Mouse (Mus musculus) gastrocnemius, postnatal 14 days (tissue): ENCODE results near the gene Mrps18b. TPM values are rescaled to one million over a fixed set of nuclear protein-coding genes. Genes with fewer than 3 reads are reported as not detected.
A peak's percentile ranks its signal among the peaks of the same experiment; 100 is the strongest.

ENCODE experiments used
- DNase-seq: peaks from one replicate; pipeline ENCODE4 v3.0.0; 2021; ENCODE audit warnings: mixed read lengths
- intact Hi-C: fragments of 180-260 bp; cut with DNase I; formaldehyde crosslinking; loops from one replicate; pipeline ENCODE4 v1.15.1; 2025; ENCODE audit warnings: low total_unique reads
- total RNA-seq, 2 experiments: library from RNA; stranded (reverse); gene quantifications; 2 replicates each; pipeline ENCODE4 v1.2.3; 2021

The Mrps18b gene
- total RNA-seq, 2 experiments from 2014 or later = 51.6 to 51.9 TPM

DNA sequence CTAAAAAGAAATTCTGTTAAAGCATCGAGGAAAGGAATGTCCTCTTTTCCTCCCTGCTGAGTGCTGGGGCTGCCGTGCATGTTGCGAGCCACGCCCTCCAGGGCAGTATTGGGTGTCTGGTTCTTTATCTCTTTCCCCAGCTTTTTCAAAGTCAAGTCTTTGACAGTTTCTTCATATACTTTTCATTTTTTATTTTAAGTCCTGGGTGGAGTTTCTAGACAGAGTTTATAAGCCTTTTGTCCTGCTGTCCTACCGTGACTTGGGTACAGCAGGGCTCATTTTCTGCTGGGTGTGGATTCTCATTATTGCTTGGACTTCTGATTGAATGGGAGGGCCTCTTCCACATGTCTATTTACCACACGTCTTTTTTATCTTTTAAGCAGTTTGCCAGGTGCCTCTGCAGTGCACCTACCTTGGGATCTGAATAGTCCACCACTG lies 3.7 kb upstream of the Mrps18b start:
- intact Hi-C loops = no loop called here

DNA sequence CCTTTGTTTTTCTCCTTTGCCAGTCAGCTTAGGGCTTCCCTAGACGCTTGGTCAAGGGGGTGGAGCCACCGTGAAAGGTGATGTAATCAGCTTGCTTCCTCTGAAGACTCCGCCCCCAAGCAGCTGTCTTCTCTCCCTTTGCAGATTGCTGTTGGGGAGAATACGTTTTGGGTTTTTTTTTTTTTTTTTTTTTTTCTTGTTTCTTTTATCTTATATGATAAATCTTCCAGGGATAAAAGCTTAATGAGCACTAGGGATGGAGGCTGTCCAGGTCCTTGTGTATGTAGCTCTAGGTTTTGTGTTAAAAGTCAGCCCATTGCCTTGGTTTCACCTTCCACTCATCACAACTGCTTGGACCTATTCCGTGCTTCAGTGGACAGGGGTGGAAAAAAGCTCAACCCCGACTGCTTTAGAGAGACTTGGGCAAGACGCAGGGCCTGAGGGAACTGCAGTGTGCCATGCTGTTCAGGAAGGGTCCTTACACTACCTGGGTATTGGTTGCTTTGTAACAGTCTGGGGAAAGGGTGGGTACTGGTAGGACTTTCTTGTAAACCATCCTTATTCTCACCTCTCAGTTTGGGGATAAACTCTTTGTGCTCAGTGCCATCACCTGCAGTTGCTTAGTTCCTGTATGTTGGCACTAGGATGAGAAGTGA lies 3.0 kb upstream of the Mrps18b start:
- peak; percentile 95 for DNase-seq
- intact Hi-C loops = no loop called here

More for the DNA sequence above, 3.7 kb upstream of the Mrps18b start:
- no peak for DNase-seq

DNA sequence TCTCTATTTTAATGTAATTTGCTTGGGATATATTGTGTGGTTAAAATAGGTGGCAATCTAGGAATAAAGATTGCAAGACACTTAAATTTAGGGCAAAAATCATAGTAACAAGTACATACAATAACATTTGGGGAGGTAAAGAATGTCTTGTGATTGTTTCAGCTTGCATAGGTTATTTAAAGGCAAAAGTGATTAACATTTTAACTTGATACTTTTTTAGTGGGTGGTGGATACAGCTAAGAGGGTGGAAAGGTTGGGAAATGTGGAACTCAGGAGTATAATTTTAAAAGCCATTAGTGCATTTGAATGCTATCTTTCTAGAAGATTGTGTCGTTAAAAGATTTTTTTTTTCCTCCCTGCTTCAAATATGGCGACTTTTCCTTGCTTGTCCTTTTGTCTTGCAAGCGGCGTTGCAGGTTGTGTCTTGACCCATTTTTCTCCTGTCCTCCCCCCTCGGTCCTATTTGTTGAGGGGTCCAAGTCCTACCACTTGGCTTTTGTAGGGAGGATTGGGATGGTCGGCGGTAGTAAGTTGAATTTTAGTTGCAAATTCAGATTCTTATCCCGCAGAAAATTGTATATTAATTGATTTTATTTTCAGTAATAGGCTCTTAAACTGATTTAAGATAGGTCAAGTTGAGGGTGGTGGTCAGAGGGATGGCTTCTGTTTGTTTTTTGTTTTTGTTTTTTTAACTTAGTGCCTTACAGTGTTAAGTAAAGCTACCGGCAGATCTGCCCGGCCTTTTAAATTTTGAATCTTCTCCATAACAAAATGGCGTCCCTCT lies 2.3 kb upstream of the Mrps18b start:
- no peak for DNase-seq
- intact Hi-C loops = no loop called here

DNA sequence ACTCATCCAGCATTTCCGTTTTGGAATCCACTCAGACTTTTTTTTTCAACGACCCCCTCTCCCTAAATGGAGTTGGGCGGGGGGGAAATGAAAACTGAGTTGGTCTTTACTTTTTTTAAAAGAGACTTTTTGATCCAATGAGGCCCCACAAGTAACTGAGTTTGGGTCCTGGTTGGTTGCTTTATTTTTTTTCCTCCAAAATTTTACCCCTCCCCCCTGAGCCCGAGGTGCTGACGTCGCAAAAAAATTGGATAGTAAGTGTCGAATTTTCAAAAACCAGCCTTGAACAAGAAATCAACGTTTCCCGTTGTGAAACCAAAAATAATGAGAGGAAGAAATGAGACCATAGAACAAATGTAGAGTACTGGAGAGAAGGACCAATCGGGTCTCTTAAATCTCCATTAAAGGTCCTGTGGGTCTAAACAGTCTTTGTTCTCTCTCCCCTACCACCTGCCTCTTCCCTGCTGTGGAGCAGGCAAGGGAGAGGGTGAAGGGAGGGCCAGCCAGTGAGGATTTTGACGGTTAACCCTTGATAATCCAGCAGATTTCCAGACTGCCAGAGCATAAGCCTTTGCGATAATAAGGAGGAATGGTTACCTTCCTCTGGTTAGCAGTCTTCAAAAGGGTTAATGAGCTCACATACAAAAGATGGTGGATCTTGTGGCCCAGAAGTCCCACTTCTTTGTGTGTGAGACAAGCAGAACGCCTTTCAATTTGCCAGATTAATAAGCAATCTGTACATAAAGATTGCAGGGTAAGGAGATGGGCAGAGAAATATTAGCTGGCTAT lies 1.5 kb upstream of the Mrps18b start:
- intact Hi-C loops = no loop called here
- peak; percentile 28 for DNase-seq

DNA sequence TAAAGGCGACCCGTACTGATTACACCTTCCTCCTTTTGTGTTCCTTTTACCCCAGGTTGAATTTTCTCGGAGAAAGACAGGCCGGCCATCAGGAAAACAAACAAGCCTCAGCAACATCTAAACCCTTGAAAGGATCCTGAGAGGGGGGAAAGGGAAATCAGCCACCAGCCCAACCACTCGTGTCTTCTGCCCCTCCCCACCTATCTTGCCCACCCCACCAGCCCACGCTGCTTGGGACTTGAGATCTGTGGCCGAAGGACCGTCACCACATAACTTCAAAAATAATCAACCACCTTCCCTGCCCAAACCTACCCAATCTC lies 914 bp upstream of the Mrps18b start:
- intact Hi-C loops = no loop called here

DNA sequence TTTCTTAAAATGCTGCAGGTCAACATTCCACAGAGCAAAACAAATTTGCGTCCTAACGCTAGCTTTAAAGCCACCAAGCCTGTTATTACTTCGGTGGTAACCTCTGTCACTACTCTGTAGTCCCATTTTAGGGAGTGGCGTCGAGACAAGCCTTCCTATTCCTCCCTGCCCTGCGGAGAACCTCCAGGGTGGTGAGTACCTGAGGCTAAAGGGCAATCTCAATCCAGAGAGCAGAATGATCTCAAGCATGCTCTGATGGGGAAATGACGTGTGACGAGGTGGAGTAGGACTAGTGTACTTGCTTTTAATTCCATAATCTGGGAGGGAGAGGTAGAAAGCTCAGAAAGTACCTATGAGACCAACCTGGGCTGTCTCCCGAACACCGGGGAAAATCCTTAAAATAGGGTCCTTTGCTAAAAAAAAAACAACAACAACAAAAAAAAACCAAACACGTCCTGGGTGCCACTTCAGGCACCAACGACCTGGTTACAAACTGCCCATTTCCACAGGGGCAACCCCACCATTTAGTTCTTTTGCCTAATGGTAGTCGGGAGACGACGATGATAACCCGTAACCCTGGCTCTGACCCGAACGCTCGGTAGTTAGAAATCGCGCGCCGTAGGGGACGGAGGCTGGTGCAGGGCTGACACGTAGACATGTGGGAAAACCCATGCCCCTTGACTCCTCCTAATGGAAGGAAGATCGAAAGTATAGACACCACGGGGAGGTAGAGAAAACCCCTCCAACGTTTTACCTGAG lies 472 bp downstream of the Mrps18b start:
- DNase-seq = no peak
- intact Hi-C loops = no loop called here

More for the DNA sequence above, 914 bp upstream of the Mrps18b start:
- no peak for DNase-seq

DNA sequence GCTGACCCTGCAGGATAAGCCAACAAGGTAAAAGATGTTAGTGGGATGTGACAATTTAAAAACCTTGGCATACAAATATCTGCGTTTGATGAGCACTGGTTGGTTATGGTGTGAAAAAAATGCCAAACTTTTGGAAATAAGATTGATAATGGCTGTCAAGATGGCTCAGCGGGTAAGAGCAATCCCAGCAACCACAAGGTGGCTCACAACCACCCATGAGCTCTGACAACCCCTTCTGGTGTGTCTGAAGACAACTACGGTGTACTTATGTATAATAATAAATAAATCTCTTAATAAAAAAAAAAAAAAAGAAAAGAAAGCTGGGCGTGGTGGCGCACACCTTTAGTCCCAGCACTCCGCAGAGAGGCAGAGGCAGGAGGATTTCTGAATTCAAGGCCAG lies 1.2 kb downstream of the Mrps18b start:
- DNase-seq = no peak
- intact Hi-C loops = no loop called here

DNA sequence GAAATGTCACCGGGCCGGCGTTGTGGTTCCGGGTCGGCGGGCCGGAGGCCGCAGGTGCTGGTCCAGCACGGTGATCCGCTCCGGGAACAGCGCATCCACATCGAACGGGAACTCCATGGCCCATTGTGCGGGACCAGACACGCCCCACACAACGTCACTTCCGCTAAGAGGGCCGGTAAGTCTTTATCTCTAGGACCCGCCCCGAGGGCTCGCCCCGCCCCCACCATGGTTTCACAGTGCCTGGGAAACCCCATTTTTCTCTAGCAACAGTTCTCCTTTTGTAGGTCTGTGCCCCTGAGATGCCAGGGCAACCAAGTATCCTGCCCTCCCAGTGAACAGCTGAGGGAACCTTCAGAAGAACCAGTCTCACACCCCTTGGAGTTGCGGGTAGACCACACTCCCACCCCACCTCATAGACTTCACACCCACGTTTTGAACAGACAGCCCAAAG lies 6.2 kb downstream of the Mrps18b start, which contains the start of gene Atat1:
Gene Atat1 (minus strand): TSS at position 157 of the 451 bp plus-strand sequence.
- peak; percentile 96 for DNase-seq
- intact Hi-C loops = no loop called here

DNA sequence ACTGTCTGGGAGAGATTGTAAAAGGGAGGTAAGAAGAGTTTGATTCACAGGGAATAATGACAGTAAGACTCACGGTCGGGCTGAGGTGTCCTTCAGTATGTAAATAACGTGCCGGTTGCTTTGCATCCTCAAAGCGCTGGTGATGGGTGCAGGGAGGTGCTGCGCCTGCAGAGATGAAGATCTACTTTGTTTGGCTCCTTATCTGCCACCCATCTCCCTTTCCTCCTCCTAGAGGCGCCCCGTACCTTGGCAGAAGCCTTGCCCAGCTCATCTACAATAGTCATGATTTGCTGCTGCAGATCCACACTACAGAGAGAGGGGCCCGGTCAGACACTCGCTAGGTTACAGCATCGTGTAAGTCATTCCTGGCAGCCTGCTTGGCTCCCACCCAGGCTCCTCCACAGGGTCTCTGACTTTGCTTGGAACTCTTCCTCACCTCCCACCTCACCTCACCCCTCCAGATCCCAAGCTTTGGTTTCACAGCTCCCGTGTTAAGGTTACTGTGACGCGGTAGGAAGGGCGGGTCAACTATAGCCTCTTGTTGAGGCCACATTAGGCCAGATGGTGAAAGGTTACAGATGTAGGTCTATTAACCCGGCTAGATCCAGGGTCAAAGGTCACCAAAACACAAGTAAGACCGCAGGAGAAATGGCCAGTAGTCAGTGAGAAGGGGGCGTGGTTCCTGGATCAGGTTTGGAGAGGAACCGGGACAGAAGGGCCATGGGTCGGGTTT lies 6.8 kb downstream of the Mrps18b start:
- intact Hi-C loops = no loop called here
- peak; percentile 26 for DNase-seq

DNA sequence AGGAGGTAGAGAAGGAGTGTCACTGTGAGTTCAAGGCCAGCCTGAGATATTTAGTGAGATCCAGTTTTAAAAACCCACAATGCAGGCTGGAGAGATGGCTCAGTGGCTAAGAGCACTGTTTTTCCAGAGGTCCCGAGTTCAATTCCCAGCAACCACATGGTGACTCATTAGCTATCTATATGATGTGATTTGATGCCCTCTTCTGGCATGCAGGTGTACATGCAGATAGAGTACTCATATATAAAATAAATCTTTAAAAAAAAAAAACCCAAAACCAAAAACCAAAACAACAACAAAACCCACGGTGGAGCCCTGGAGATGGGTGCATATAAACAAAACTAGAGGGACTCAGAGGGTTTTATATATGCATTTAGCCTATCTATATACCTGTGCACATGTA lies 8.6 kb downstream of the Mrps18b start:
- no peak for DNase-seq
- intact Hi-C loops = no loop called here

DNA sequence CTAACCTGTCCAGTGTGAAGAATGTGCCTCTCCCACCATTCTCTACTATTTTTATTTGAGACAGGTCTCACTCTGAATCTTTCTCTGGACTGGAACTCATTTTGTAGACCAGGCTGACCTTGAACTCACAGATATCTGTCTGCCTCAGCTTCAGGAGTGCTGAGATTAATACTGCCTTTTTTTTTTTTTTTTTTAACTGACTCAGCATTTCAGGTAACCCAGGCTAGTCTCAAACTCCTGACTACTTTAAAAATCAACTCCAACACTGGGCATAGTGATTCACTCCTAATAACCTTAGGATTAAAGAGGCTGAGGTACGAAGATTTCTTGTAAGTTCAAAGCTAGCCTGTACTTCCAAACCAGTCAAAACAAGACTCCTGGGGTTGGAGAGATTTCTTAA lies 10.6 kb downstream of the Mrps18b start:
- no peak for DNase-seq
- intact Hi-C loops = no loop called here

DNA sequence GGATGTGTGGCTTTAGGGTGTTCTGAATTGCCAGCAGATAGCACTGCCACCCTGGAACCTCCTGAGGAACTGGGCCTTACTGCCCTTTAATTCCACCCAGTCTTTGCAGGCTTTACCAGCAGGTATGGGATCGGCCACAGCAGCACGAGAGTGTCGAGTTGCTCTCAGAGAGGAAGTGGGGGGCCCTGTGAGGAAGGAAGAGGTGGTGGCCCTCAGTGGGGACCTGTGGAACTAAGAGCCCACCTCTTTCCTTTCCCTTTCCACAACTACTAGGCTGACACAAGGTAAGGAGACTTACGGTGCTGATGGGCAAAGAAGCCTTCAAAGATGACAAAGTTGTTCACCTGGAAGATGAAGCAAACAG lies 12.2 kb downstream of the Mrps18b start:
- intact Hi-C loops = no loop called here
- DNase-seq = no peak

DNA sequence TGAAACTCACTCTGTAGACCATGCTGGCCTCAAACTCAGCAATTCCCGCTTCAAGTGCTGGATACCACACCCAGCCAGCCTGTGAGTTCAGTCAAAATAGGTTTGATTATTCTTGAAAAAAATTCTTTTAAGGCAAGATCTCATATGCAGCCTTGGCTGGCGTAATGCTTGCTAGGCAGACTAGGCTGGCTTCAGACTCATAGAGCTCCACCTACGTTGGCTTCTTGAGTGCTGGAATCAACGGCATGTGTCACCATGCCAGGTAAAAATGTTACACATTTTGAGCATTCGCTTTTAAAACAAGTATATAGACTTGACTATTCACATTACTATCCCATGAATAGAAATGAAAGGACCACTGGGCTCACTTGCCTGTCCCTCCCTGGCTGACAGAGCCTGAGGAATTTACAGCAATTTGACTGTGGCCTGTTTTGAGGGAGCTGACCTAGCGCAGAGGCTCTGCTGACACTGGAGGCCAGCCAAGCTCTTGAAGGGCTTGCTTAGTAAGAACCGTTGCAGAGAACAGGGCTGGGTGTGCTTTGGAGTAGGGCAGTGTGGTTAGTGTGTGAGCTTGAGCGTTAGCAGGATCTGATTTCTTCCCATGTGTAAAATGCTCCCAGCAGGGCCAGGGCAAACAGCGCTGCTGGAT lies 12.7 kb downstream of the Mrps18b start:
- DNase-seq = no peak
- intact Hi-C loops = no loop called here

DNA sequence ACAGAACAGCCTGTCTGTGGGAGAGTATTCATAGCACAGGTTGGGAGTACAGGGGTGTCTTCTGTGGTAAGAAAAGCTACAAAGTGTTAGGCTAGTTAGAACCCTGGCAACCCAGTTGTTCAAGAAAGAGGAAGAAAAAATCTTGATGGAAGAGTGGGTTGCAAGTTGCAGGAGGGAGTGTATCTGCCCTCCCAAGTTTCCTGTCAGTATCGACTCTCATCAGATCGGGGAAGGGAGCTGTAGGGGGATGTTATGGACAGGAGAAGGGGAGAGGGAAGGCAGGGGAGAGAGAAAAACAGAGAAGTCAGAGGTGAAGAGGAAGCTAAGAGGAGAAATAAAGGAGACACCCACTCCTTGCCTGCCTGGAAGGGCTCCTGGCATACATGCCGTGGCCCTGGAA lies 15.6 kb downstream of the Mrps18b start:
- intact Hi-C loops = no loop called here
- no peak for DNase-seq

DNA sequence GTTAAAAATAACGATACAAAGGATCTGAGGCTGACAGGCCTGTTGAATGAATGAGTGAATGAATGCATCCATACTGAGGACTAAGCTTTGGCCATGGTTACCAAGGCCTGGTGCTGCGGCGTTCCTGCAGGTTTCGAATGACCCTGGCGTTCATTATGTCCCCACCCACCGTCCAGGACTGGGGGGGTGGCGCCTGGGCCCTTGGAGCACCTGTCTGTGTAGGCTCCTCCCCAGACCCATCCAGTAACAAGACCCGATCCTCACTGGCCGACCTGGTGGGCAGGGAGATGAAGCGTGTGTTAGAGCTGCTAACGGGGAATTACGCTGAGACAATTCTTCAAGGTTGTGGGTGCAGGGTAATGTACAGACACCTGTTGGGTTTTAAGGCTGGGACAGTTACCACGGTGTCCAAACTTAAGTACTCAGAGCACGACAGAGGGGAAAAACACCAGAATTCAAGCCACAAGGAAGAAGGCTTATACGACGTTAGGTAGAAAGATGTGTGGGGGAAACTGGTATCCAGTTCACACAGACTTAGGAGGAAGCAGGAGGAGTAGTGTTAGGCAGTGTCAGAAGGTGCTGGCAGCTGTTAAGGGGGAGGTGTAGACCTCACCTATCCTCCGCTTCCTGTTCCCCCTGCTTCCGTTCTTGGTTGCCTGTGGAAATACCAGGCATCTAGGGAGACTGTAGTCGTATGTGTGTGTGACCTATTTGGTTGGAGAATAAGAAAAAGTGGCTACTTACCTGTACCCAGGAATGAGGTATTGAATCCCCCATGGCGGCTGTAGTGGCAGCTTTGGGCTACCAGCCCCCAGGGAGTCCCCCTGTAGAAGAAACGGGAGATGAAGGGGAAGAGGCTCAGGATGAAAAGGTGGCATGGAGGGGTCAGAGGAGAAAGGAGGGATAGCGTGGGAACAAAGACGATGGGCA lies 18.3 kb downstream of the Mrps18b start:
- intact Hi-C loops = no loop called here
- DNase-seq = no peak

DNA sequence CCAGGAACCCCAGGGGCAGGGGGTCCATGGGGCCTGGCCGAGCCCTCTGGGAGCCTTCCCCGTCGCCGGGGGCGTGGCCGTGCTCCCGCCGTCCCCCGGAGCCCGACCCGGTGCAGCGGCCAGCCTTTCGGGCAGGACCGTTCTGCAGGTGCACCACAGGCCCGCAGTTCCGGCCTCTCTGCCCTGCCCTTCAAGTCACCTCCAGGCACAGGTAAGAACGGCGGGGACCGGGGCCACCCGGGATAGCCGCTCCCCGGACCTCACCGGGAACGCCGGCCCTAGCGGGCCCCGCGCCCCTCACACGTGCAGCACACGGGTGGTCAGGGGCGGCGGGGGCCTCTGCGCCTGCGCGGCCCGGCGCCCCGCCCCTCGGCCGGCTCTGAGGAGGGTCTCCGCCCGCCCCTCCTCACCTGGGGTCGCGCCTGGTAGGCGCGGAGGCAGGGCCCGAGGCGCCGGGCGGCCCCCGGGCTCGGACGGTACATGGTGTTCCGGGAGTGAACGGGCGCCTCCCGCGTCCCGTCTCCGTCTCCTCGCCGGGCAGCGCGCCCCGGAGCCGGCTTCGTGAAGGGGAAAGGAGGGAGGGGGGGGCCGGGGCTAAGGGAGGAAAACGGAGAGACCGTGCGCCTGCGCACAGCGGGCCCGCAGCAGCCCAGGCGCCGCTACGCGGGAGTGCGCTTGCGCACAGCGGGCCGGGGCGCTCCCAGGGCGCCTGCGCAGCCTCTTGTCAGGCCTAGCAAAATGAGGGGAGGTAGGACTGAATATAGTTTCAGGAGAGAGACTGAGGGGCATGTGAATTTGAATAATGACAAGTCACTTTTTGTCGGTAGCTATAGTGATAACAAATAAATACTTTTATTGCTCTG lies 19.2 kb downstream of the Mrps18b start, which contains the start of gene 2310061I04Rik:
Gene 2310061I04Rik (minus strand): TSS at position 651 of the 863 bp plus-strand sequence.
- intact Hi-C loops = no loop called here
- DNase-seq = peak; percentile 91

DNA sequence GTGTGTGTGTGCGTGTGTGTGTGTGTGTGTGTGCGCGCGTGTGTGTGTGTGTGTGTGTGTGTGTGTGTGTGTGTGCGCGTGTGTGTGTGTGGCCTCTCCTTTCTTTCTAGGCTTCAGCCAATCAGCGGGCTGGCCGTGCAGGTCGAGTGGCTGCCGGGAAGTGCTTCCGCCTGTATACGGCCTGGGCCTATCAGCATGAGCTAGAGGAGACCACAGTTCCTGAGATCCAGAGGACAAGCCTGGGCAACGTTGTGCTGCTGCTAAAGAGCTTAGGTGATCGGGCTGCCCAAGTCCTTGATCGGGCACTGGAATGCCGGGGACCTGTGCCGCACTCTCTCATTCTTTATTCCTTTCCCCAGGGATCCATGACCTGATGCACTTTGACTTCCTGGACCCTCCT lies 28.5 kb downstream of the Mrps18b start:
- intact Hi-C loops = no loop called here

More for the DNA sequence above, 28.5 kb downstream of the Mrps18b start:
- DNase-seq = no peak
